Mouse (Mus musculus) testis, adult 2 months (tissue): ENCODE results near the gene Lta.

ENCODE experiments used
- CTCF ChIP-seq: fragments of 200-500 bp; IDR thresholded peaks from 2 replicates; pipeline ENCODE4 v1.5.1; 2012; ENCODE audit warnings: low read depth, mild to moderate bottlenecking, inconsistent platforms, low read length, moderate library complexity; ENCODE audit not compliant: control insufficient read depth, insufficient read depth, insufficient replicate concordance
- POLR2A ChIP-seq: fragments of 200-500 bp; IDR thresholded peaks from 2 replicates; pipeline ENCODE4 v1.6.1; 2012; ENCODE audit warnings: low read depth, mild to moderate bottlenecking, inconsistent platforms, low read length, moderate library complexity; ENCODE audit not compliant: control insufficient read depth

GRCm38 (mm10) chr17:35245731-35246623, 40.8 kb upstream of the Lta start:
- TF ChIP-seq POLR2A (no peak), CTCF (no peak)
